Mouse (Mus musculus) megakaryocyte progenitor cell, adult 5-6 weeks (primary cell): ENCODE results near the gene Hspb7. TPM values are rescaled to one million over a fixed set of nuclear protein-coding genes. Genes with fewer than 3 reads are reported as not detected.

Experiments
- ATAC-seq: replicated peaks from 2 replicates; pipeline ENCODE4 v1.8.0; 2016; ENCODE audit warnings: mild to moderate bottlenecking, moderate TSS enrichment, inconsistent platforms; ENCODE audit not compliant: poor library complexity
- total RNA-seq, 2 experiments: library from RNA; stranded (forward) in 1 of 2; stranded (reverse) in 1 of 2; fragments of 157-497, 149-512 nt in 1 of 2; fragments of 200-1000 nt in 1 of 2; gene quantifications; 2 replicates each; pipeline versions ENCODE4 v1.2.3 to v1.2.4; 2015 to 2017

Gene Hspb7
- total RNA-seq, 2 experiments from 2014 or later: not detected

DNA sequence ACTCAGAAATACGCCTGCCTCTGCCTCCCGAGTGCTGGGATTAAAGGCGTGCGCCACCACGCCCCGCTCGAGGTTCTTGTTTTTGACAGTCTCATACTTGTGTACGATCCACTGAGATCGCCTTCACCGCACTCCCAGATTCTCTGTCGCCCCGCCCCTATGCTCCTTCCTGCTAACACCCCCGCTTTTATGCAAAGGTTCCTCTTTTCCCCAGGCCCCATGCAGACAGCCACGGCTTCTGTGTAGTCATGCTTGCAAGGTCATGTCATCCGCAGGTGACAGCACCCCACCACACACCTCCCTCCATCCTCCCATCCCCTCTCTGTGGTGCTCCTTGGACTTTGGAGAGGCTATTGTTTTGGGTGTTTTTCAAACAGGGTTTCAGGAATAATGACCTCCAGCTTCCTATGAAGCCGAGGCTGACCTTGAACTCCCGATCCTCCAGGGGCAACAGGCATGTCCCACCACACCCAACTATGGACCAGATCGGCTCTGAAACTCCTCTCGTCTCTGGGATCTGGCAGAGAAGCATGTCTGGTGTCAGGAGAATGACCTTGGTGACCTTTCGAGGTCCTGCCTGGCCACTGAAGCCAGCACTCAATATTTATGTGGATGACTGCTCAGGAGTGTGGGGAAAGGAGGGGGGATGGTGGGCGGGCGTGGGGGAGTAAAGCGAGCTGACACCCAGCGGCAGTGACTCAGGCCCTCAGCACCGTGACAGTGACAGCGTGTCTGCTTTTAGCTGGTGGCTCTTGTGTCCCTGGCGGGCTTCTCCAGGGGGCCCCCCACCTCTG is 984 bp upstream of the Hspb7 start:
- ATAC-seq: peak; percentile 97

DNA sequence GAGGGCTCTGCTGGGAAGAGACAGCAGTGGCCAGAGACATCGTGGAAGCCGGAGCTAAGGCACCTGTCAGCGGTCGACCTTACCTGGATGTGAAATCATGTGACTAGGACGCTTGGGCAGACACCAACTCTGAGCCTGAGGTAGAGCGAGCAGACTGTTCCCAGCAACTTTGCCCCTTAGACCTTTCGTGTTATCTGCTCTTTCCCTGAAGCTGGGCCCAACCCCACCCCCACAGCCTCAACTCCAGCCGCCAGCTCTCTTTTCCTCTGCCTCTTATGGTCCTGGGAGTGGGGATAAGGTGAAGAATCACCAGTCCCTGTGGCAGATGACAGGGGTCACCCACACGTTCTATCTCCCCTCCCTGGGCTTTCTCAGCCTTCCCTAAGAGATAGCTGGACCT is 307 bp downstream of the Hspb7 start:
- ATAC-seq: no peak

DNA sequence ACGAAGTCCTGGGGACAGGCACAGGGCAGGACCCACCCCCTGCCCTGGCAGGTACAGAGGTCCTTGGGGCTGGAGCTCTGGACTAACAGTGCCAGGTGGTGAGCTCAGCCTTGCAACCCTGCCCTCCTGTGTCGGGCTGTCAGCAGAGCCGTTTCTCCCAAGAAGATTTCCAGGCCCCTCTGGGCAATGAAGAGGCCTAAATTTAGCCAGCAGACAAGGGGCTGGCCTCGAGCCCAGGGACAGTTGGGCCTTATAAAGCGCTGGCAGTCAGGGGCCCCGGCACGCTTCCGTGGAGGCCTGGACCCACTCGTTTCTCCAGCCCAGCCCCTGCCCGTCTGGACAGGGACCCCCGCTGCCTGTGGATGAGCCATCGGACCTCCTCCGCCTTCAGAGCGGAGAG is 844 bp downstream of the Hspb7 start:
- ATAC-seq: no peak

DNA sequence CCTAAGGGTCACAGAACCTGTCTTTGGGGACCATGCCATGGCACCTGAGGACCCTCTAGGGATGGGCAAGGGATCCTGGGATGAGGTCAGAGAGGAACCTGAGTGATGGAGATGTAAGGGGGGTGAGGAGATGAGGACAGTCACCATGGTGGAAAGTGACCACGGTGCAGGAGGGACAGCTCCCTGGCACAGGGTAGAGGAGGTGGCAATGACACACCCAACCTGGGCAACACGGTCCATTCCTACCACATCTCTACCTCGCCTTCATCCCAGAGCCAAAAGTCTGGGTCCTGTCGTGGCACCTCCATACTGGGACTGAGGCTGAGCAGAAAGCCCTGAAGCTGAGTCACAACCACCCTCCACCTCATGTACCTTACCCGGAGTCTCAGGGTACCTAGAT is 2.3 kb downstream of the Hspb7 start:
- no peak for ATAC-seq

DNA sequence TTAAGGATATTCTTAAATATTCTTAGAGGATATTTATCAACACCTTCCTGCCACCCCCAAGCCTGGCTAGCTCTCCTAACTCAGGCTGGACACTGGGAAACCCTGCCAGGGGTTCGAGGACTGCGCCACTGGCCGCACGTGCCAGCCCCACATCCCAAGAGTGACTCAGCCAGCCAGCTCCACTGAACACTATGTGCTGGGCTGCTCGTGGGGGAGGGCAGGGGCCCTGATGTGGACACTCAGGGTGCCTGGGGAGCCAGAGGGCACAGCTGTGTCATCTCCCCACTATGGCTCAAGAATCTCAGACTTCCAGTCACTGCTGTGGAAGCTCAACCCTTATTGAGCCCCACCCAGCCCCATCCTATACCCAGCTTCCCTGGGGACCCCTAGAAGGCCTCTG is 2.7 kb downstream of the Hspb7 start:
- no peak for ATAC-seq

DNA sequence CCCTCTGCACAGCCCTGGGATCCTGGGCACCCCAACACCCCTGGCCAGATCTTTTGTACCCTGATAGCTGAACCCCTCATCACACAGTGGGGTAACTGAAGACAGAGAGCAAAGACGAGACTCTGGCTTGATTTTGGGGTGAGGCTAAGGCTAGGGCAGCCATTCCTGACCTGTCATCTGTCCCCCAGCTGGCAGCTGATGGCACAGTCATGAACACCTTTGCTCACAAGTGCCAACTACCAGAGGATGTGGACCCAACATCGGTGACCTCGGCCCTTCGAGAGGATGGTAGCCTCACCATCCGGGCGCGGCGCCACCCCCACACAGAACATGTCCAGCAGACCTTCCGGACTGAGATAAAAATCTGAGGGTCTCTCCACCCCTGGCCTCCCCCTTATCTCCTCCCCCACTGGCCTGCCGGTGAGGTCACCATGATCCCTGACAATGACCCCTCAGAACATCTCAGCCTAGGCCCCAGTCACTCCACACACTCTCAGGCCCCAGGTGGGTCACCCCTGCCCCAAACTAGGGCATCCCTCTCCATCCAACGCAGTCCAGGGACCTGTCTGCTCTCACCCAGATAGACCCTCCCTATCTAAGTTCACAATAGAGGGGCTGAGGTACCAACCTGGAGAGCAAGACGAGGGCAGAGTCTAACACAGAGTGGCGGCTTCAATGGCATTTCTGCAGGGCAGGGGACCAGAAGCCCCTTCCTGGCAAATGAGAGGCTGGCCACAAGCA is 3.3 kb downstream of the Hspb7 start:
- no peak for ATAC-seq

DNA sequence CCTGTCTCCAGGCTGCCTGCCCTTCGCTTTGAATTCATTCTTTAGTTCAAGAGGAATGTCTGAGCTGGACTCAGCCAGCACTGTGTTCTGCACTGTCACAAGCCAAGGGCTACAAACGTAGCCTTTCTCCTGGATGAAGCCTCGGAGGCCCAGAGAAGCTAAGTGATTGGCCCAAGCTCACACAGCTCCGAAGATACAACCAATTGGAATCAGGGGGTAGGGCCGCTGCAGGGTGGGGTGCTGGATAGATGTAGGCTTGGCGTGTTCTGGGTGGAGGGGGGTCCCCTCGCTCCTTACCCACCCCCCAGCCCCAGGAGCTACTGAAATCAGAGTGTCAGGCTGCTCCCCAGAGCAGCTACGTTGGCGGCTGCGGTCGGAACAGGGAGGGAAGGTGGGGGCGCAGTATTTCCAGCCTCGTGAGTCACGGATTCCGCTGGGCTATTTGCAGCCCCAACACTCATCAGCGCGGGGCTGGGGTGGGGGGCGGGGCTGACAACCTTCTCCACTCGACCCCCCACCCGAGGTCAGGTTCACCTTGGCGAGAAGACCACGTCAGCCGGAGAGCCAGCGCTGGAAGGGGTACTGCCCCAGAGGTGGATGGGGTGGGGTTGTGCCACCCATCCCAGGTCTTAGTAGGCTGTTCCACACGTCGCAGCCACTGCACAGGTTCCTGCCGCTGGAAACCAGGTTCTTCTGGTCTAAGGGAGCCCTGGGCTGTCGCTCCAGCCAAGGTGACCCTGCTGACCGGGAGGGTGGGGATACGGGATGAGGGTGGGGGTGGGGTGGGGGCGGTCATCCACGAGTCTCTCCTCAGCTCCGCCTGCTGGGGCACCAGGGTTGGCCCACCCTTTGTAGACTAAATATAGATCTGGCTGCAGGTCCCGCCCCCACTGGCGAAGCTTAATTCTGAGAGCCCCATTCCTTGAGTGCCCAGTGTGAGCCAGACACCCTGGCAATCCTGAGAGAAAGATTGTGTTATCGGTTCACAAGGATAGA is 5.2 kb downstream of the Hspb7 start:
- ATAC-seq: peak; percentile 64

DNA sequence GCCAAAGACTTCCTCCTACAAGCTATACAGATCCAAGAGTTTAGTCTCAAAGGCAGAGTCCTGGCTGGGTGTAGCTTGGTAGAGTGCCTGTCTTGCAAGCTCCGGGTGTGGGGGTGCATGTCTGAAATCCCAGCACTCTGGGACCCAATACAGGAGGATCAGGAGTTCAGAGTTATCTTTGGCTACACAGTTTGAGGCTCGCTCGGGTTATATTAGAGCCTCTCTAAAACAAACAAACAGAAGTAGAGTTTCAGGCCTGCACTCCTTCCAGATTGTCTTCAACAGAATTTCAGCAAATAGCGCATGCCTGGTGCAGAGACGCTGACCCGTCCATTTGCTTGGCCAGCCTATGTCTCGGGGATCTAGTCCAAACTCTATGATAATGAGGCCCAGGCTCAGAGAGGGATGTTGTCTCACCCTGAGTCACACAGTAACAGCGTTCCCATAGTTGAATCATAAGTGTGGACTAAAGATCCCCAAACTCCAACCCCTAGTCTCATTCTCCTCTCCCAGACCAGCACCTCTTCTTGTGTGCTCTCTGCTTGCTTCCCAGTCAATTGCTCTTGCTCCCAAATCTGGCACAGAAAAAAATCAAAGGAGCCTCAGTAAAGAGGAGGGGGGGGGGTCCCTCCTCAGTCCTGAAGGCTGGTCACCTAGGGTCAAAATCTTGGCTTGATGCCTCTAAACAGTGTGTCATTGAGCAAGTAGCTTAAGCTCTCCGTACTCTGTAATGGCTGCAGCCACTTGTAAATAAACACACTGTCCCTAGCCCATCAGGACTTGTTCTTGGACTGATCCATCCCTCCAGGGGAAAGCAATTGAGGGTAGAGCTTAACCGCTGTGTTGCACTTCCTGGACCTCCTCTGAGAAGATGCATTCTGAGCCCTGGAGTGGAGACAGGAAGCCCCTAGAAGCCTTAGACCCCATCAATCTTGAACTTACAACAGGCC is 6.5 kb downstream of the Hspb7 start:
- no peak for ATAC-seq

DNA sequence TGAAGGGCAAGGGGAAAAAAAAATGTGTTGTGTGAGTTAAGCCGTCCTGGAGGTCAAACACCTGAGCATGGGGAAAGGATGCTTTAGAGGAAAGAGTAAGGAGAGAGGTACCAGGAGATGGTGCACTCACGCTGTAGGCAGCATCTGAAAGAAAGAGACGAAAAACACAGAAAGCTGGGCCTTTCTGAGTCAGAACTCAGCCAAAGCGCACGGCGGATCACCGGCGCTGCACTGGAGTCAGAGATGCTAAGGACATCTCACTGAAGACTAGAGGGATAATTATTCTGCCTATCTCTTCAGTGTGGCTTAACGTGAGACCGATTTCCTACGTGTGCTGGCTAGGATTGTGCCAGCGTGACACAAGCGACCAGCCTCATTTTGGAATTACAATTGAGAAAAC is 7.3 kb downstream of the Hspb7 start:
- no peak for ATAC-seq

DNA sequence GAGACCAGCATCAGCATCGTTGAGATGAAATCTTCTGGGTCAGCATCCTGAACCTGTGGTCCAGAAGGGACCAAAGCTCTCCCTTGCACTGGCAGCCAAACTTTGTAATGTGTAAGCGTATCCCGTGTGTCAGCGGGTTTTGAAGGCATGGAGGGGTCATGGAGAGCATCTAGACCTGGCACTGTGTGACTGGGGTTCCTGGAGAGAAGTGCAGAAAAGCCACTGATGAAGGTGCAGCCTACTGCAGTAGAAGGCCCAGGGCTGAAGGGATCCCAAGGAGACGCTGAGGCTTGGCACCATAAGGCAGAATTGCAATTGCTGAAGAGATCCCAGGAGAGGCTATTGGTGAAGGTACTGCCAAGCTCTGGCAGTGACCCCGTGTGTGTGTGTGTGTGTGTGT is 8.8 kb downstream of the Hspb7 start:
- no peak for ATAC-seq

DNA sequence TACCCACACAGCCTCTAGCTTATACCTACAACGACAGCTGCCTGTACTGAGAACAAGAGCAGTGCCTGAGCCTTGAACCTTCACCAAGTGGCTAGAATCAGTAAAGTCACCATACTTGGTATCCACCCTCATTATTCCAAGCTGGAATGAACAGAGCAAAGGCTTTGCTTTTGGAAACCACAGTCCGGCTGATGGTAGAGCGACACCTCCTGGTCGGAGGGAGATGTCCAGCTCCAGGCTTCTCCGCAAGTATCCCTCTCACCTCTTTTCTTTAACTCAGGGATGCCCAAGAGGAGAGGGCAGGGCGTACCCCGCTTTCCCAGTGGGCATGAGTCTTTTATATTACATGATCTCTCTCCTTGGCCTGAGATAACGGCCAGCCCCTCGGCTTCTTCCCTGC is 9.3 kb downstream of the Hspb7 start:
- ATAC-seq: no peak; the same call in 1 of the 2 replicates

DNA sequence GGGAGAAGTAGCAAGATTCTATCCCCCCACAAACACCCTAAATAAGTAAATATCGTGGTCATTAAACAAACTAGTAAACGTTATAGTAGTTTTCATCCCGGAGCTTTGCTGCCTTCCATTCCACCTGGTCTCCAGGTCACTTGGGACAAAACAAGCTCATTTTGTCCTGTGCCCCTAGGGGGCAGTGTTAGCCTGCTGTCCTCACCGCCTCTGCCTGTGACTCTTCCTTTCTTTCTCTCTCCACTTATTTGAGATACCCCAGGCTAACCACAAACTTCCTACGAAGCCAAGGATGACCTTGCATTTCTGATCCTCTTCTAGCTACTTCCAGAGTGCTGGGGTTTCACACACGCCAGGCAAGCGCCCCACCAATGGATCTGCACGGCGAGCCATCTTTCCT is 10.4 kb downstream of the Hspb7 start:
- peak; percentile 95 for ATAC-seq

DNA sequence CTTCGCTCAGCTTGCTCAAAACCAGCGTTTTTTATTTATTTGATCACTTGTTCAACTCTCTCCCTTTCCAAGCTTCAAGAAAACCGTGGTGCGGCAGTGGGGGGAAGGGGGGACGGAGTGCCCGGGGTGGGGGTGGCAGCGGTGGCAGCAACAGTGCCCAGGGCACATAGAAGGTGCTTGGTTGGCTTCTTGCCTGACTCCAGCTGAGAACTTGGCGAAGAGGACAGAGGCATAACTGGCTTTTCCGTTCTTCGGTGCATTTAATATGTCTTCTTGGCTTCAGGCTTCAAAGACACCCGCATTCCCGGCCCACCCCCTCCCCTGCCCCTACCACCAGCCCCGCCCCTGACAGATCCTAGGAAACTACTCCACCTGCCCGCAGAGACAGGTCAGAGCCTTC is 12.1 kb downstream of the Hspb7 start:
- no peak for ATAC-seq

DNA sequence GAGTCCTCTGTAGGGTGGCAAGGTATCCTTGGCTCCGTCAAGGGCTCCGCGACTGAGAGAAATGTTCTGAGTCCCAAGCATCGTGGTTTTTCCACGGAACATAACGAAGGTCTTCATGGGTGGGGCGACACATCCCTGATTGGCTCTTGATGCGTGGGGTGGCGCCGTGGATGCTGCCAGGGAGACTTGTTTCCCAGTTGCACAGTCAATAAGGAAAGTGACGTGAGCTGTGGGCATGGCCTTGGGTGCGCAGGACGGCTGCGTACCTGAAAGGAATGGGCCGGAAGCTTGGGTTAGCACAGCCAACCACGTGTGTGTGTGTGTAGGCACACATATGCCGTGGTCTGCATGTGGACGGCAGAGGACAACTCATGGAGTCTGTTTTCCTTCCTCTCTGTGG is 12.6 kb downstream of the Hspb7 start:
- ATAC-seq: no peak

DNA sequence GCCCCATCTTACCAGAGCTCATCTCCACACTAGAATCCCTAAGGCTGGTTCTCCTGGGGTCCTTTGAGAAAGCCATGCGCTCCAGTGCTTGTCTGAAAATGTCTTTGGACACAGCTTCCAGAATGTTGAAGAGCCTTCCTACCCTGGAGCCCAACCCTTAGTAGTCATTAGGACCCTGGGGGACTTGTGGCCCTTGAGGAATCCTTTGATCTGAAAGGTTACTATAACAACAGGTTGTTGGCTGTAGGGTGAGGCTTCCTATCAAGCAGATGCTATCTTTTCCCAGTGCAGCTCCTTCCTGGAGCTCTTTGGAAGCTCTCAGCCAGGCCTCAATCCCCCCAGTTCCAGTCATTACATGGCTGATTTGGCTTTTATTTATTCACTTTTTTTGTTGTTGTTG is 15.4 kb downstream of the Hspb7 start, which contains the start of gene Srarp:
TSS of gene Srarp (minus strand) at position 132 of the 400 bp plus-strand sequence.
- no peak for ATAC-seq

DNA sequence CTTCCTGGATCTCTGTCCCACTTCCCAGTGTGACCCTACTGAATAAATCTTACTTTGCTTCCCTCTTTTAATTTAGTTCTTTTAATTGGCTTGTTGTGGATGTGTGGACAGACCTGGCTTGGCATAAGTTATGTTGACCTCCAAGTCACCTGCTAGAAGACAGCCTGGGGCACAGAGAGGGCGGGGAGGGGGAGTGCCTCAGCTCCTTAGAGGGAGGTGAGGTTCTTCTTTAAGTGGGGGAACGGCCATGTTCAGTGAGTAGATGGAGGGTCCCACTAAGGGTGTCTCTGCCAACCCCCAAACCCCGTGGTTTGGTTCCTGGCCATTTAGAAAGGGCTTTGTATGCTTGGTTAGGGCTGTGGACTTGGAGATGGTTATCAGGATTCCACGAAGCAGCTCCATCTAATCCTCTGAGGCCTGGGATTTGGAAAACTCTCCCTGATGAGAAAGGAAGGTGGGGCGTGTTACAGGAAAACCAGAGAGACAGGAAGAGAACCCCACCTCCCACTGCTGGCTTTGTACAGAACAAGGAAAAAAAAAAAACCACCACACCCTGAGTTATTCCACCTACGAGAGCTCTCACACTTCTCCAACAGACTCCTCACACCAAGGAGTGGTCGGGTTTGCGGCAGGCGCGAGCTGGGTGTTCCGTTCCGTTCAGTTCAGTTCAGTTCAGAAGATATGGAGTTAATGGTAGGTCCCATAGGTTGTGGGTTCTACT is 18.7 kb downstream of the Hspb7 start:
- ATAC-seq: no peak

DNA sequence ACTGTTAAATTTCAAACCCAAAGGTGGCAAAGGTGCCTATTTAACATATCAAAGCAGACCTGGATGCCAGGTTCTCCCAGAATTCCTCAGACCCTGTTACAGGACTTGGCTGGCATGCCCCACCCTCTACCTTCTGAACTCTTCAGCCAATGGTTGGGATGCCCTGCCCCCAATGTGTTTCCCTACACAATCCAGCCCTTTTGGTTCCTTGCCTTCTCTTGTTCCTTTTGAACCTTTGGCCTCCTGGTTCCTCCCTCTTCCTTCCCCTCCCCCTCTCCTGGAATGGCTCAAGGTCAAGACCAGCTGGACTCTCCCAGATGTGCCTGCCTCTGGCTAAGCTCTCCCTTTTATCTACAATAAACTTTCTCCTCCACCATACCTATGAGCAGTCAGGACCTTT is 20.3 kb downstream of the Hspb7 start:
- no peak for ATAC-seq

DNA sequence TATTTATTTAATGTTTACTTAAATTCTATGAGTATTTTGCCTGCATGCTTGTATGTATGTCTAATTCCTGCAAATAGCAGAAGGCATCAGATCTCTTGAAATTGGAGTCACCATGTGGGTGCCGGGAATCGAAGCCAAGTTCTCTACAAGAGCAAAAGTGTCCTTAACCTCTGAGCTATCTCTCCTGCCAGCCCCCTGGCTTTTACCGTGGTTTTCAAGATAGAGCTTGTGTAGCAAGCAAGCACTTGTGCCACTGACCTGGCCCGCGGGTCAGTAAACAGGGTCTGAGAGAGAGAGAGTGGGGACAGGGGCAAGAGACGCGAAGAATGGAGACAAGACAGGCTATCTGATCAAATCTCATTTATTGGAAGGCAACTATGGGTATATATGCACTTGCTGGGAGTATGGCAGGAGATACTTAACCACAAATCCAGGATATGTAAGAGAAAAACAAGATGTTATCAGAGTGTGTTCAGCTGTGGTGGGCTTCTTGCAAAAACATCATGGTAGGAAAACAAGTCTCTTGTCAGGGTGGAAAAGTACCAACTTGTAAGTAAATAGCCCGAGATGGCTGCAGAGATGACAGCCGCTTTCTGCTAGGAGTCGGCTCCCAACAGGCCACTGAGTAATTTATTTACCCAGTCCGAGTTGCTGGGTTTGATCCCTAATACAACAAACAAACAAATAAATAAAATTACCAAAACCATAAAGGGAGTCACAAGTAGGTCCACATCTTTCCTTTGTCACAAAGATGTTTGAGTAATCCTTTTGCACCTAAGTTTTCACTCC is 23.3 kb downstream of the Hspb7 start:
- no peak for ATAC-seq
